Mouse (Mus musculus) kidney, adult 18-20 months (tissue): ENCODE measurements around the gene Foxc1.
A peak's percentile ranks its signal among the peaks of the same experiment; 100 is the strongest.

Experiments
- DNase-seq: peaks from one replicate; pipeline ENCODE4 v3.0.0; 2021

Gene Foxc1

GRCm38 (mm10) chr13:31806428-31806832 is at the start of gene Foxc1:
TSS of gene Foxc1 (plus strand) at chr13:31806633.
- peak; percentile 92 for DNase-seq

- DNase-seq: no peak
Observed at GRCm38 (mm10) chr13:31760411-31760810, 46.0 kb upstream of the Foxc1 start.

GRCm38 (mm10) chr13:31761057-31761456 is 45.4 kb upstream of the Foxc1 start:
- DNase-seq: no peak

GRCm38 (mm10) chr13:31764419-31764818 is 42.0 kb upstream of the Foxc1 start:
- DNase-seq: no peak

- DNase-seq: no peak
Observed at GRCm38 (mm10) chr13:31765564-31765963, 40.9 kb upstream of the Foxc1 start.

GRCm38 (mm10) chr13:31772882-31773281 is 33.6 kb upstream of the Foxc1 start:
- no peak for DNase-seq

- no peak for DNase-seq
Observed at GRCm38 (mm10) chr13:31775762-31776161, 30.7 kb upstream of the Foxc1 start.

- DNase-seq: no peak
Observed at GRCm38 (mm10) chr13:31779281-31779981, 27.0 kb upstream of the Foxc1 start.

- no peak for DNase-seq
Observed at GRCm38 (mm10) chr13:31780299-31780698, 26.1 kb upstream of the Foxc1 start.

- no peak for DNase-seq
Observed at GRCm38 (mm10) chr13:31782063-31782462, 24.4 kb upstream of the Foxc1 start.

- no peak for DNase-seq
Observed at GRCm38 (mm10) chr13:31784757-31785156, 21.7 kb upstream of the Foxc1 start.

- DNase-seq: peak; percentile 52
Observed at GRCm38 (mm10) chr13:31792480-31793132, 13.8 kb upstream of the Foxc1 start.

- no peak for DNase-seq
Observed at GRCm38 (mm10) chr13:31793163-31793562, 13.3 kb upstream of the Foxc1 start.

- no peak for DNase-seq
Observed at GRCm38 (mm10) chr13:31797346-31797745, 9.1 kb upstream of the Foxc1 start.

GRCm38 (mm10) chr13:31798075-31798474 is 8.4 kb upstream of the Foxc1 start:
- no peak for DNase-seq

GRCm38 (mm10) chr13:31800581-31801576 is 5.6 kb upstream of the Foxc1 start:
- DNase-seq: peak; percentile 91

- DNase-seq: peak; percentile 26
Observed at GRCm38 (mm10) chr13:31801703-31802305, 4.6 kb upstream of the Foxc1 start.

- DNase-seq: no peak
Observed at GRCm38 (mm10) chr13:31802447-31802846, 4.0 kb upstream of the Foxc1 start.

GRCm38 (mm10) chr13:31803166-31804093 is 3.0 kb upstream of the Foxc1 start:
- DNase-seq: no peak

- DNase-seq: no peak
Observed at GRCm38 (mm10) chr13:31804571-31804970, 1.9 kb upstream of the Foxc1 start.

- DNase-seq: no peak
Observed at GRCm38 (mm10) chr13:31805831-31806427, 504 bp upstream of the Foxc1 start.
